Mouse (Mus musculus): Measurements from ENCODE around the gene Pitx2.

DNA sequence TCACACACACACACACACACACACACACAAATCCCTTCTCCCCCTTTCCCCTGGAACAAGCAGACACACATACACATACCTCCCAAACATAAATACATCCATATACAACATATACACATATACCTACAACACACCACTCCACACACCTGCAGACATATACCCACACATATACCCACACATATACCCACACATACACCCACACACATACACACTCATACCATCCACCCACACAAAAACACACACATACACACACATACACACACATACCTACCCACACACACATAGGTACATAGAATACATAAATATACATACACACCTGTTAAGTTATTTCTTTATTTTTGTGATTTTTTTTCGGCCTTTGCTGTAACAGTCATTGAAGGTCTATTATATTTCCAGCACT lies 38.3 kb downstream of the Pitx2 start:
- TF ChIP-seq CTCF (IDR thresholded peaks at IDR 0.05; ENCODE audit: borderline replicate concordance, control insufficient read depth, extremely low read depth, insufficient read depth, low read length, poor library complexity) (no peak), POLR2A (IDR thresholded peaks at IDR 0.05; ENCODE audit: control insufficient read depth, extremely low read depth, insufficient read depth, low read length, poor library complexity) (no peak)
